Mouse (Mus musculus) layer of hippocampus, adult 2 months (tissue): Measurements from ENCODE around the gene Zbtb48. TPM values are rescaled to one million over a fixed set of nuclear protein-coding genes. Genes with fewer than 3 reads are reported as not detected.

Experiments
- DNase-seq, 2 experiments: peaks; one replicate each; pipeline ENCODE4 v3.0.0; 2022; ENCODE audit warnings: low spot score in 2 of 2
- H3K27ac ChIP-seq: fragments of 200-600 bp; 2 replicates; pipeline ENCODE4 v1.8.1; 2022
- H3K4me3 ChIP-seq: fragments of 200-600 bp; 2 replicates; pipeline ENCODE4 v1.8.1; 2022; ENCODE audit warnings: mild to moderate bottlenecking
- CTCF ChIP-seq: fragments of 200-600 bp; conservative IDR thresholded peaks from 2 replicates; pipeline ENCODE4 v1.8.1; 2022; ENCODE audit warnings: antibody characterized with exemption, mild to moderate bottlenecking, moderate library complexity
- total RNA-seq, 2 experiments: library from RNA; stranded (reverse); gene quantifications; 2 replicates each; pipeline ENCODE4 v1.2.3; 2021

The Zbtb48 gene
- total RNA-seq, 2 experiments from 2014 or later = 12.7 to 16.9 TPM

- no peak for TF ChIP-seq CTCF
- H3K27ac ChIP-seq = peak overlapping the region; percentile 97
Measured at GRCm38 (mm10) chr4:152007481-152008147, 19.9 kb downstream of the Zbtb48 start.

DNA sequence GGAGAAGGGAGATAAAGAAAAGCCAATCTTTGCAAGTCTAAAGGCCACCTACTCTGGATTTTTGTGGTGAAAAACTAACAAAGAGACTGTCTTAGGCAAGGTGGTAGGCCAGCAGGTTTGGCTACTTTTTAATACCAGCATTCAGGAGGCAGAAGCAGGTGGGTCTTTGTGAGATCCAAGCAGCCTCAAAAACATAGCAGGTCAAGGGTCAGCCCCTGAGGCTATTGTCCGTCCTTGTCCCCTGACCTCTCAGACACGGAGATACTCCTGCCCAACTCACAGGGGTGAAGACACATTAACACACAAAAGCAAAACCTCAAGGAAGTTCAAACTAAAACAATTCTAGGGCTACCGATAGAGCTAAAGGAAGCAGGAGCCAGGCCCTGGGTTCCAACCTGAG lies 20.7 kb downstream of the Zbtb48 start:
- TF ChIP-seq CTCF = no peak
- no peak for DNase-seq
- Histone ChIP-seq H3K4me3 (no peak overlapping the region), H3K27ac (peak overlapping the region; percentile 97)

More at GRCm38 (mm10) chr4:152007481-152008147, 19.9 kb downstream of the Zbtb48 start:
- no peak for DNase-seq
- peak overlapping the region; percentile 93 for H3K4me3 ChIP-seq

DNA sequence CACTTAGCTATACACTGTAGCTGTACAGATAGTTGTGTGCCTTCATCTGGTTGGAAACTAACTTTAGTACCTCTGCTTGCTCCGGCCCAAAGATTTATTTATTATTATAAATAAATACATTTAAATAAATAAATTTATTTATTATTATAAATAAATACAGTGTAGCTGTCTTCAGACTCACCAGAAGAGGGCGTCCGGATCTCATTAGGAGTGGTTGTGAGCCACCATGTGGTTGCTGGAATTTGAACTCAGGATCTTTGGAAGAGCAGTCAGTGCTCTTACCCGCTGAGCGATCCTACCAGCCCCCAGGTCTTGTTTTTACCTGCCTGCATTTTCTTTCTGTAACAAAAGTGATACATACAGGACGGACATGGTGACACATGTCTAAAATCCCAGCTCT lies 21.3 kb downstream of the Zbtb48 start:
- TF ChIP-seq CTCF = peak; percentile 73
- DNase-seq = no peak
- Histone ChIP-seq H3K27ac (no peak overlapping the region), H3K4me3 (no peak overlapping the region)

GRCm38 (mm10) chr4:152002063-152002462 lies 25.4 kb downstream of the Zbtb48 start:
- no peak overlapping the region for H3K4me3 ChIP-seq
- no peak overlapping the region for H3K27ac ChIP-seq
- DNase-seq = no peak
- no peak for TF ChIP-seq CTCF

DNA sequence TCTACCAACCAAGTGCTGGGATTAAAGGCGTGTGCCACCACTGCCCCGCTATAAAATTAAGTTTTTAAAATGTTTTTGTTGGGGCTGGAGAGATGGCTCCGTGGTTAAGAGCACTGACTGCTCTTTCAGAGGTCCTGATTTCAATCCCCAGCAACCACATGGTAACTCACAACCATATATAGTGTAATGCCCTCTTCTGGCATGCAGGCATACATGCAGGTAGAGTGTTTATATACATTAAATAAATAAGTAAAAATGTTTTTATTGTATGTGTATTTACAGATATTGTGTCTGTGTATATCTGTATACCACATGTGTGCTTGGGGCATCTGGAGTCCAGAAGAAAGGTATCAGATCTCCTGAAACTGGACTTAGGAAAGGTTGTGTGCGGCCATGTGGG lies 26.1 kb downstream of the Zbtb48 start:
- no peak; the same call in 1 of the 2 replicates for TF ChIP-seq CTCF
- no peak for DNase-seq
- Histone ChIP-seq H3K4me3 (no peak overlapping the region), H3K27ac (no peak overlapping the region)

- Histone ChIP-seq H3K4me3 (no peak overlapping the region), H3K27ac (no peak overlapping the region)
- no peak for TF ChIP-seq CTCF
- no peak for DNase-seq
Measured at GRCm38 (mm10) chr4:152000906-152001305, 26.6 kb downstream of the Zbtb48 start.

- no peak for TF ChIP-seq CTCF
- Histone ChIP-seq H3K4me3 (no peak overlapping the region), H3K27ac (no peak overlapping the region)
- DNase-seq = no peak
Measured at GRCm38 (mm10) chr4:151999481-151999880, 28.0 kb downstream of the Zbtb48 start.

DNA sequence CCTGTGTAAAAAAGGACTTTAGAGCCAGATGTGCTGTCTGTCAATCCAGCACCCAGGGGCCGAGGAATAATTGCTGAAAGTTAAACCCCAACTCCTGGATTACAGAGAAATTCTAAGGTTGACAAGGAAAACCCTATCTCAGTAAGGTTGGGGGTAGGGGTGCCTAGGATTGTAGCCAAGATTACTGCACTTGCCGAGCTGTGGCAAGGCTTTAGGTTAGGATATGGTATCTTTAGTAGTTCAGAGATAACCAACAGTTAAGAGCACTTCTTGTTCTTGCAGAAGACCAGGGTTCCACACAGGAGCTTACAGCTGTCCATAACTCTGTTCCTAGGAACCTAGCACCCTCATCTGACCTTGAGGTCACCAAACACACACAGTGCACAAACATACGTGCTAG lies 29.8 kb downstream of the Zbtb48 start:
- TF ChIP-seq CTCF = no peak
- Histone ChIP-seq H3K4me3 (no peak overlapping the region; the same call in 1 of the 2 replicates), H3K27ac (no peak overlapping the region; the same call in 1 of the 2 replicates)
- DNase-seq = no peak

DNA sequence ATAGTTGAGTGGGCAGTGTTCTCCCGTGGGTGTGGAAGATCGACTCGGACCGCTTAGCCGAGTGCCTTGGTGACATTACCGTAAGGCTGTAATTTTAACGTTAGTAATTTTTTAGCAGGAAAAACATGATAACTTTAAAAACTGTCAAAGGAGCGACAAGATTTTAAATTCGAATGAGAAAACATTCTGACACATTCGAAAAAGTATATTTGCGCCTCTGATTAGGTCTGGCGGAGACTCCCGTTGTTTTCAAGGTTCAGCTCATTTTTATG lies 30.6 kb downstream of the Zbtb48 start:
- DNase-seq = no peak
- no peak for TF ChIP-seq CTCF
- Histone ChIP-seq H3K27ac (peak overlapping the region; percentile 97), H3K4me3 (peak overlapping the region; percentile 75)

DNA sequence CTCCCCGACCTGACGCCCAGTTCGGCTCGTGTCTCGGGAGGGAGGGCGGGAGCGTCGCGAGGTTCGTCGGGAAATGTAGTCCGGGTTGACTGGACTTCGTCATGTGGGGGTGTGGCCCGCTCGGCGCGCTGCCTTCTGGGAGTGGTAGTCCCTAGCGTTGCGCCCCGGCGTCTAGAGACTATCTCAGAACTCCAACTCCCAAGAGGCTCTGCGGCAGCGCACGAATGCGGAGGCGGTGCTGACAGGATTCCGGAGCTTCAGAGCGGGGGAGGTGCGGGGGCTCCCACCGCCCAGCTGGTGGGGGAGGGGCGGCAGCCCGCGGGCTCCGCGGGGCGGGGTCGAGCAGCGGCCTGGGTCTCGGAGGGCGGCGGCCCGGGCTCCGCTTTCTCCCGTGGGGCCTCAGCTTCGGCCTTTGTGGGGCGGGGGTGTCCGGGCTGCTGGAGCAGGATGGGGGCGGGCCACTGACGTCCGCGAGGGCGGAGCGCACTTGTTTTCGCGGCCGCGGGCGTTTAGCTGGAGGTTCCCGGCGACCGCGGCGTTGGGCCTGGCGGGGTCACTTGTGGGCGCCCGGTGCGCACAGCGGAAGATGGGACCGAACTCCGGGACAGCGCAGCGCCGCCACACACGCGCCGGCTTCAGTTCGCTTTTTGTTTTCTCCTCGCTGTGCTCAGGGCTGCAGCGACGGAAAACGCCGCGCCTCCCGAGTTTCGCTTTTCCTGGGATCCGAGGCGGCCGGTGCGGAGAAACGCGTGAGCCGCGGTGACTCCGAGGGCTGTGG lies 31.1 kb downstream of the Zbtb48 start, which contains the start of gene Phf13:
Gene Phf13, minus strand, starts transcription at position 86 of the 778 bp plus-strand sequence.
- peak within 1 kb of the TSS; percentile 75 for H3K4me3 ChIP-seq
- DNase-seq = peak; percentile 99
- TF ChIP-seq CTCF = peak; percentile 24
- peak within 1 kb of the TSS; percentile 97 for H3K27ac ChIP-seq

GRCm38 (mm10) chr4:151995371-151996172 lies 31.9 kb downstream of the Zbtb48 start:
- Histone ChIP-seq H3K4me3 (peak overlapping the region; percentile 75), H3K27ac (peak overlapping the region; percentile 88)
- TF ChIP-seq CTCF = no peak
- no peak for DNase-seq

- Histone ChIP-seq H3K27ac (peak overlapping the region; percentile 43; the same call in 1 of the 2 replicates), H3K4me3 (peak overlapping the region; percentile 75)
- no peak for DNase-seq
- TF ChIP-seq CTCF = no peak
Measured at GRCm38 (mm10) chr4:151994228-151995171, 33.0 kb downstream of the Zbtb48 start.
